Mouse (Mus musculus) stomach, postnatal 0 days (tissue): ENCODE results near the gene Lrrc25.

Experiments
- CTCF ChIP-seq: IDR thresholded peaks from 2 replicates; pipeline ENCODE4 v1.5.1; 2016; ENCODE audit warnings: antibody characterized with exemption, low read depth, mild to moderate bottlenecking, moderate library complexity
- EP300 ChIP-seq: optimal IDR thresholded peaks from 2 replicates; pipeline ENCODE3; 2016; ENCODE audit warnings: antibody characterized with exemption

DNA sequence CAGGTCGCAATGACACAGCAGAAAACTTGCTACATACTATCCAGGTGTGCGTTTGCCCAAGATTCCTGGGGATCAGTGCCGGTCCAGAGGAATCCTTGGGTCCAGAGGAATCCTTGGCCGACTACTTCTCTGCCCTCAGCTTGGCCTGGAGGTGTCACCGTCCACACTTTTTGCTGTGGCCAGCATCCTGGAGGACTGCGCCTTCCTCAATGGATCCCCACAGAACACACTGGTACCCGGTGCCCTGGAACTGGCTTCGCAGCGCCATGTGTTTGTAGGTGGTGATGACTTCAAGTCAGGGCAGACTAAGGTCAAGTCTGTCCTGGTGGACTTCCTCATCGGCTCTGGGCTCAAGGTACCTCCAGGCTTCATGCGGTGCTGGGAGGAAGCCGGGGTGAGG is 20.1 kb upstream of the Lrrc25 start:
- TF ChIP-seq CTCF (no peak), EP300 (no peak)
